Mouse (Mus musculus) brain, embryonic 14.5 days (tissue): ENCODE data around the gene Actr2.

Experiments
- CTCF ChIP-seq: fragments of 200-500 bp; IDR thresholded peaks from 2 replicates; pipeline ENCODE4 v1.5.1; 2012; ENCODE audit warnings: inconsistent platforms, mild to moderate bottlenecking, moderate library complexity, borderline replicate concordance; ENCODE audit not compliant: insufficient read depth, insufficient read length; ENCODE audit errors: extremely low read depth
- POLR2A ChIP-seq: fragments of 200-500 bp; IDR thresholded peaks from 2 replicates; pipeline ENCODE4 v1.6.1; 2012; ENCODE audit warnings: mild to moderate bottlenecking, inconsistent platforms, borderline replicate concordance; ENCODE audit not compliant: poor library complexity, insufficient read depth, insufficient read length, severe bottlenecking; ENCODE audit errors: extremely low read depth

- TF ChIP-seq POLR2A (no peak), CTCF (no peak)
These were observed 76.7 kb downstream of the Actr2 start for GRCm38 (mm10) chr11:20035972-20036371.
